Mouse (Mus musculus): Measurements from ENCODE around the gene Alb.
A peak's percentile ranks its signal among the peaks of the same experiment; 100 is the strongest.

Alb gene

GRCm38 (mm10) chr5:90494308-90494707 is 33.6 kb downstream of the Alb start:
- no peak for DNase-seq (ENCODE audit: low read depth)

GRCm38 (mm10) chr5:90499509-90499908 is 38.8 kb downstream of the Alb start:
- no peak for DNase-seq (ENCODE audit: low read depth)

- DNase-seq (ENCODE audit: low read depth) = peak; percentile 85
Measured at GRCm38 (mm10) chr5:90500714-90501113, 40.0 kb downstream of the Alb start.

- DNase-seq (ENCODE audit: low read depth) = no peak
Measured at GRCm38 (mm10) chr5:90501752-90502151, 41.1 kb downstream of the Alb start.

- DNase-seq (ENCODE audit: low read depth) = no peak
Measured at GRCm38 (mm10) chr5:90504742-90505141, 44.0 kb downstream of the Alb start.

- peak; percentile 5 for DNase-seq (ENCODE audit: low read depth)
Measured at GRCm38 (mm10) chr5:90506507-90506906, 45.8 kb downstream of the Alb start.

GRCm38 (mm10) chr5:90507411-90507949 is 46.8 kb downstream of the Alb start:
- DNase-seq (ENCODE audit: low read depth) = no peak

- DNase-seq (ENCODE audit: low read depth) = no peak
Measured at GRCm38 (mm10) chr5:90509828-90510592, 49.3 kb downstream of the Alb start.

GRCm38 (mm10) chr5:90512288-90512955 is 51.7 kb downstream of the Alb start:
- DNase-seq (ENCODE audit: low read depth) = no peak

GRCm38 (mm10) chr5:90515561-90515960 is 54.9 kb downstream of the Alb start:
- DNase-seq (ENCODE audit: low read depth) = no peak

- no peak for DNase-seq (ENCODE audit: low read depth)
Measured at GRCm38 (mm10) chr5:90518356-90519100, 57.8 kb downstream of the Alb start, which contains the start of gene Afm. Afm (plus strand) TSS chr5:90518932.

All from NIH3T3 (cell line).